Mouse (Mus musculus): Measurements from ENCODE around the gene Sinhcaf. TPM values are rescaled to one million over a fixed set of nuclear protein-coding genes. Genes with fewer than 3 reads are reported as not detected.

The Sinhcaf gene
- polyA plus RNA-seq, 1 experiment from 2014 or later: 62.0 TPM

DNA sequence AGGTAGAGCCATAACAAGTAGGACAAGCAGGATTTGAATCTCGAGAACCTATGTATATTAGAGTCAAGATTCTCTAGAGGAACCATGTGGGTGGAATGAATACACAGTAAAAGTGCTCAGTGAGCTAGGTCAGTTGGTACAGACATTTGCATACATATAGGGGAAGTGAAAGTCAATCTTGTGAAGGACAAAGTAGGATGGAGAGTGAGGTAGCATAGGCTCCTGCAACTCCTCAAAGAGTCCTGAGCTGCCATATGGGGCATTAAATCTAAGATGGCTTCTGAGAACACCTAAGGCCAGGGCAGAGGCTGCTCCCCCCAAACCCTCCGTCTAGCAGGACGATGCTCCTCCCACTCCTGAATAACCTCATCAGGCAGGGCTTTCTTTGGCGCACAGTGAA, 39.7 kb upstream of the Sinhcaf start:
- H3K4me1 ChIP-seq (ENCODE audit: control insufficient read depth in 2 of 2, insufficient read depth in 2 of 2, low read length in 2 of 2): no peaks in the 10 kb centered on the region
- H3K9ac ChIP-seq (ENCODE audit: low read length): no peak overlapping the region
- 76% methylated on average over 4 of the region's 4 CpGs for WGBS
- H3K4me2 ChIP-seq (ENCODE audit: low read length): no peak overlapping the region
- H3K27me3 ChIP-seq (ENCODE audit: control insufficient read depth, insufficient read depth, low read length): no peaks in the 10 kb centered on the region
- H3K36me3 ChIP-seq (ENCODE audit: control insufficient read depth, insufficient read depth, low read length): peaks cover 2% of the 10 kb centered on the region; the same call in 1 of the 2 replicates
- H3K27ac ChIP-seq (replicated peaks in 1 of 2; ENCODE audit: control insufficient read depth in 1 of 2, insufficient read depth in 1 of 2, low read depth in 2 of 2, low read length in 2 of 2): no peak overlapping the region
- no peaks in the 10 kb centered on the region for H3K9me3 ChIP-seq (ENCODE audit: control insufficient read depth, low read length)
- ATAC-seq (ENCODE audit: insufficient number of reproducible peaks, insufficient read depth, low FRiP score, low read depth): 0 out of 2 replicates have a peak, but pooled peaks have one; percentile 31
- no peak overlapping the region for H3K4me3 ChIP-seq (ENCODE audit: control insufficient read depth in 1 of 2, insufficient read depth in 1 of 2, low read depth in 1 of 2, low read length in 2 of 2)

GRCm38 (mm10) chr6:148980495-148980894, 34.2 kb upstream of the Sinhcaf start:
- Histone ChIP-seq H3K4me3 (ENCODE audit: control insufficient read depth in 1 of 2, insufficient read depth in 1 of 2, low read depth in 1 of 2, low read length in 2 of 2) (no peak overlapping the region), H3K4me2 (ENCODE audit: low read length) (no peak overlapping the region), H3K4me1 (ENCODE audit: control insufficient read depth in 2 of 2, insufficient read depth in 2 of 2, low read length in 2 of 2) (no peaks in the 10 kb centered on the region), H3K36me3 (ENCODE audit: control insufficient read depth, insufficient read depth, low read length) (no peaks in the 10 kb centered on the region), H3K9ac (ENCODE audit: low read length) (no peak overlapping the region), H3K27ac (replicated peaks in 1 of 2; ENCODE audit: control insufficient read depth in 1 of 2, insufficient read depth in 1 of 2, low read depth in 2 of 2, low read length in 2 of 2) (no peak overlapping the region), H3K27me3 (ENCODE audit: control insufficient read depth, insufficient read depth, low read length) (no peaks in the 10 kb centered on the region), H3K9me3 (ENCODE audit: control insufficient read depth, low read length) (no peaks in the 10 kb centered on the region)
- no peak for ATAC-seq (ENCODE audit: insufficient number of reproducible peaks, insufficient read depth, low FRiP score, low read depth)
- WGBS: 64% methylated on average over 2 of the region's 3 CpGs

DNA sequence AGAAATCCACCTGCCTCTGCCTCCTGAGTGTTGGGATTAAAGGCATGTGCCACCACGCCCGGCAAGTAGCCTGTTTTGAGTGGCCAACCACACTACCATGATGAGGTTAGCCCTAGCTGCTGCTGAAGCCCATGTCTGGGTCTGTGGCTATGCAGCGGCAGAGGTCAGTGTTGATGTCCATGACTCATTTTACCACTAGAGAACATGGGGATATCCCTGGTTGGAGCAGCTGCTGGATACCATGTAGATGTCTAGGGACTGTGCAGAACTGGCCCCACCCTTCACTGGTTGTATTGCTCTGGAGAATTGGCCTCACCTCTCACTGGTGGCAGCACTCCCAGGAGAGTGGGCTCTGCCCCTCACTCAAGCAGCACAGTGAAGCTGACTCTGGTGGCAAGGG, 28.8 kb upstream of the Sinhcaf start:
- H3K4me2 ChIP-seq (ENCODE audit: low read length): no peak overlapping the region
- ATAC-seq (ENCODE audit: insufficient number of reproducible peaks, insufficient read depth, low FRiP score, low read depth): no peak
- WGBS: 95% methylated on average over 3 of the region's 3 CpGs

DNA sequence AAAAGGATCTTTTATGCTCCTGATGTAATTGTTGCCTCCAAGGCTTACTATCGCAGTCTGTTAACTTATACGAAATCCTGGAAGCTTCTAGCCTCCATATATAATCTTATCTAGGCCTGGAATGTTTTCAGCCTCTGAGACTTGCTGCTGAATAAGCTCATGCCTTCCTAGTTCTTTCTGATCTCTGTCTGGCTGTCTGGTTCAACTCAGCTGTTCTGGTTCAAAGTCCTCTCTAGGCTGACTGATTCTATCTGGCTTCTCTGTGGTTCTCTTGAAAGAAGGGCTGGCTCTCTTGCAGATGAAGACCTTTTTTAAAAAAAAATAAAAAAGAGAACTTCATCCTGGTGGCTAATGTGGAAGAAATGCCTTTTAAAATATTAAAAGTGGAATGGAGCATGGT, 26.6 kb upstream of the Sinhcaf start:
- Histone ChIP-seq H3K27ac (replicated peaks in 1 of 2; ENCODE audit: control insufficient read depth in 1 of 2, insufficient read depth in 1 of 2, low read depth in 2 of 2, low read length in 2 of 2) (no peak overlapping the region), H3K9me3 (ENCODE audit: control insufficient read depth, low read length) (no peaks in the 10 kb centered on the region), H3K36me3 (ENCODE audit: control insufficient read depth, insufficient read depth, low read length) (no peaks in the 10 kb centered on the region), H3K4me2 (ENCODE audit: low read length) (no peak overlapping the region), H3K9ac (ENCODE audit: low read length) (no peak overlapping the region), H3K4me1 (ENCODE audit: control insufficient read depth in 2 of 2, insufficient read depth in 2 of 2, low read length in 2 of 2) (peaks cover 9 to 17% of the 10 kb centered on the region in 2 experiments), H3K27me3 (ENCODE audit: control insufficient read depth, insufficient read depth, low read length) (no peaks in the 10 kb centered on the region), H3K4me3 (ENCODE audit: control insufficient read depth in 1 of 2, insufficient read depth in 1 of 2, low read depth in 1 of 2, low read length in 2 of 2) (no peak overlapping the region)
- ATAC-seq (ENCODE audit: insufficient number of reproducible peaks, insufficient read depth, low FRiP score, low read depth): no peak
- 19% methylated on average over 2 of the region's 2 CpGs for WGBS

More for the DNA sequence above, 28.8 kb upstream of the Sinhcaf start:
- H3K27ac ChIP-seq (replicated peaks in 1 of 2; ENCODE audit: control insufficient read depth in 1 of 2, insufficient read depth in 1 of 2, low read depth in 2 of 2, low read length in 2 of 2): no peak overlapping the region
- no peaks in the 10 kb centered on the region for H3K9me3 ChIP-seq (ENCODE audit: control insufficient read depth, low read length)
- H3K9ac ChIP-seq (ENCODE audit: low read length): no peak overlapping the region
- H3K4me1 ChIP-seq (ENCODE audit: control insufficient read depth in 2 of 2, insufficient read depth in 2 of 2, low read length in 2 of 2): peaks cover 9 to 17% of the 10 kb centered on the region in 2 experiments
- H3K36me3 ChIP-seq (ENCODE audit: control insufficient read depth, insufficient read depth, low read length): no peaks in the 10 kb centered on the region
- no peak overlapping the region for H3K4me3 ChIP-seq (ENCODE audit: control insufficient read depth in 1 of 2, insufficient read depth in 1 of 2, low read depth in 1 of 2, low read length in 2 of 2)
- no peaks in the 10 kb centered on the region for H3K27me3 ChIP-seq (ENCODE audit: control insufficient read depth, insufficient read depth, low read length)

DNA sequence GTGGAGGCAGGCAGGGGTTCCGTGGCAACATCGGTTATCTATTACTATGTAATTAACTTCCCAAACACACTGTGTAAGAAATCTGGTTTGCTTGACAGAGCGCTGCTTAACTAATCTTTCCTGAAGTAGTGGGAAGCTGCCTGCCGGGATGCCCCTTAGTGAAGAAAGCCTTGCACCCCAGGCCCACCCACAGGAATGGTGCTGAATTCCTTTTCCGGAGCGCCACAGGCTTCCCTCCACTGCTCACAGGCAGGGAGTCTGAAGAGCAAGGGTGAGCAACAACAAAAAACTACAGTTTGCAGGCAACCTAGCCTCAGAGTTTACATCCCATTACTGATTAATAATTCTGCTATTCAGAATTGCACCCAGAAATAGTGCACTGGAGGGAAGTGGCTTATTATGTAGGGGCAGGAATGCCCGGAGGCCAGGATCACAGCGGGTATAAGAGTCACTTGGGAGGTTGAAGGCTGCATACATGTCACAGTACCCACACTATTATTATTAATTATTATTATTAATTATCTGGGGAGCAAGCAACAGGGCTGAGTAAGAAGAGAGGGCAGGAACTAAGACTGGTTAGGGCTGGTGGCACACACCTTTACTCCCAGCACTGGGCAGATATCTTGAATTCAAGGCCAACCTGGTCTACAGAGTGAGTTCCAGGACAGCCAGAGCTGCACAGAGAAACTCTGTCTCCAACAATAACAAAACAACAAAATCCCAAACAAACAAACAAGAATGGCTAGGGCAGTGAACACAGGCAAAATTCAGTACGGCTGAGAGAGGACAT, 26.0 kb upstream of the Sinhcaf start:
- Histone ChIP-seq H3K4me3 (ENCODE audit: control insufficient read depth in 1 of 2, insufficient read depth in 1 of 2, low read depth in 1 of 2, low read length in 2 of 2) (no peak overlapping the region; a peak in 1 of 4 replicates), H3K27ac (replicated peaks in 1 of 2; ENCODE audit: control insufficient read depth in 1 of 2, insufficient read depth in 1 of 2, low read depth in 2 of 2, low read length in 2 of 2) (peak overlapping the region in 1 of 2 experiments; percentile 41; a peak in 1 of 4 replicates), H3K27me3 (ENCODE audit: control insufficient read depth, insufficient read depth, low read length) (no peaks in the 10 kb centered on the region), H3K36me3 (ENCODE audit: control insufficient read depth, insufficient read depth, low read length) (no peaks in the 10 kb centered on the region), H3K4me1 (ENCODE audit: control insufficient read depth in 2 of 2, insufficient read depth in 2 of 2, low read length in 2 of 2) (peaks cover 9 to 17% of the 10 kb centered on the region in 2 experiments), H3K9ac (ENCODE audit: low read length) (peak overlapping the region; percentile 34; the same call in 1 of the 2 replicates), H3K9me3 (ENCODE audit: control insufficient read depth, low read length) (no peaks in the 10 kb centered on the region), H3K4me2 (ENCODE audit: low read length) (peak overlapping the region; percentile 52)
- 14% methylated on average over 9 of the region's 9 CpGs for WGBS
- ATAC-seq (ENCODE audit: insufficient number of reproducible peaks, insufficient read depth, low FRiP score, low read depth): no peak

- Histone ChIP-seq H3K9ac (ENCODE audit: low read length) (peak overlapping the region; percentile 34; the same call in 1 of the 2 replicates), H3K9me3 (ENCODE audit: control insufficient read depth, low read length) (no peaks in the 10 kb centered on the region), H3K36me3 (ENCODE audit: control insufficient read depth, insufficient read depth, low read length) (no peaks in the 10 kb centered on the region), H3K4me2 (ENCODE audit: low read length) (peak overlapping the region; percentile 52), H3K4me1 (ENCODE audit: control insufficient read depth in 2 of 2, insufficient read depth in 2 of 2, low read length in 2 of 2) (peaks cover 9 to 17% of the 10 kb centered on the region in 2 experiments), H3K27me3 (ENCODE audit: control insufficient read depth, insufficient read depth, low read length) (no peaks in the 10 kb centered on the region), H3K27ac (replicated peaks in 1 of 2; ENCODE audit: control insufficient read depth in 1 of 2, insufficient read depth in 1 of 2, low read depth in 2 of 2, low read length in 2 of 2) (peak overlapping the region in 1 of 2 experiments; percentile 41; a peak in 1 of 4 replicates), H3K4me3 (ENCODE audit: control insufficient read depth in 1 of 2, insufficient read depth in 1 of 2, low read depth in 1 of 2, low read length in 2 of 2) (no peak overlapping the region)
- ATAC-seq (ENCODE audit: insufficient number of reproducible peaks, insufficient read depth, low FRiP score, low read depth): no peak
- 35% methylated on average over 9 of the region's 9 CpGs for WGBS
Observed at GRCm38 (mm10) chr6:148971385-148971940, 25.2 kb upstream of the Sinhcaf start.

GRCm38 (mm10) chr6:148961285-148961684, 15.0 kb upstream of the Sinhcaf start:
- no peak for ATAC-seq (ENCODE audit: insufficient number of reproducible peaks, insufficient read depth, low FRiP score, low read depth)

More at GRCm38 (mm10) chr6:148961285-148961684, 15.0 kb upstream of the Sinhcaf start:
- 26% methylated on average over 1 of the region's 1 CpGs for WGBS
- no peaks in the 10 kb centered on the region; a peak in 1 of 4 replicates for H3K4me1 ChIP-seq (ENCODE audit: control insufficient read depth in 2 of 2, insufficient read depth in 2 of 2, low read length in 2 of 2)
- no peak overlapping the region for H3K9ac ChIP-seq (ENCODE audit: low read length)
- no peak overlapping the region for H3K27ac ChIP-seq (replicated peaks in 1 of 2; ENCODE audit: control insufficient read depth in 1 of 2, insufficient read depth in 1 of 2, low read depth in 2 of 2, low read length in 2 of 2)
- no peak overlapping the region for H3K4me2 ChIP-seq (ENCODE audit: low read length)
- H3K4me3 ChIP-seq (ENCODE audit: control insufficient read depth in 1 of 2, insufficient read depth in 1 of 2, low read depth in 1 of 2, low read length in 2 of 2): no peak overlapping the region
- no peaks in the 10 kb centered on the region for H3K36me3 ChIP-seq (ENCODE audit: control insufficient read depth, insufficient read depth, low read length)
- H3K9me3 ChIP-seq (ENCODE audit: control insufficient read depth, low read length): no peaks in the 10 kb centered on the region
- H3K27me3 ChIP-seq (ENCODE audit: control insufficient read depth, insufficient read depth, low read length): no peaks in the 10 kb centered on the region

Measured in heart, embryonic 14.5 days (tissue).